Mouse (Mus musculus): ENCODE measurements around the gene Olfr826.
"Not testable (repeated sequence)": the region's sequence is repeated elsewhere in the genome, so short reads cannot be mapped to it uniquely, and the experiment has no call there.

Gene Olfr826

GRCm38 (mm10) chr10:130184086-130184485 is at the start of gene Olfr826:
TSS of gene Olfr826 (minus strand) at chr10:130184186.
- DNase-seq (ENCODE audit: low spot score): no peak

- DNase-seq (ENCODE audit: low spot score): no peak
These were observed 48.1 kb upstream of the Olfr826 start for GRCm38 (mm10) chr10:130232117-130232516.

GRCm38 (mm10) chr10:130229584-130229983 is 45.6 kb upstream of the Olfr826 start:
- DNase-seq (ENCODE audit: low spot score): no peak

- DNase-seq (ENCODE audit: low spot score): no peak
These were observed 44.3 kb upstream of the Olfr826 start for GRCm38 (mm10) chr10:130228246-130228645.

GRCm38 (mm10) chr10:130225034-130225433 is 41.0 kb upstream of the Olfr826 start:
- no peak for DNase-seq (ENCODE audit: low spot score)

GRCm38 (mm10) chr10:130214303-130214702 is 30.3 kb upstream of the Olfr826 start, which contains the start of gene Olfr827:
TSS of gene Olfr827 (minus strand) at chr10:130214403.
- DNase-seq (ENCODE audit: low spot score): no peak

- no peak for DNase-seq (ENCODE audit: low spot score)
These were observed 17.3 kb downstream of the Olfr826 start, which contains the start of gene Olfr825 for GRCm38 (mm10) chr10:130166666-130167065. TSS of gene Olfr825 (minus strand) at chr10:130166766.

- no peak for DNase-seq (ENCODE audit: low spot score)
These were observed 18.8 kb downstream of the Olfr826 start for GRCm38 (mm10) chr10:130165196-130165595.

- no peak for DNase-seq (ENCODE audit: low spot score)
These were observed 39.9 kb downstream of the Olfr826 start for GRCm38 (mm10) chr10:130144121-130144520.

- DNase-seq (ENCODE audit: low spot score): not testable (repeated sequence)
These were observed 41.5 kb downstream of the Olfr826 start for GRCm38 (mm10) chr10:130142481-130142880.

- no peak for DNase-seq (ENCODE audit: low spot score)
These were observed 49.2 kb downstream of the Olfr826 start for GRCm38 (mm10) chr10:130134811-130135210.

- DNase-seq (ENCODE audit: low spot score): not testable (repeated sequence)
These were observed 54.1 kb downstream of the Olfr826 start, which contains the start of gene Olfr824 for GRCm38 (mm10) chr10:130129900-130130299. TSS of gene Olfr824 (minus strand) at chr10:130130000.

Measured in spleen, adult 12 weeks (tissue).